Mouse (Mus musculus): ENCODE data around the gene Rtn4rl1. TPM values are rescaled to one million over a fixed set of nuclear protein-coding genes. Genes with fewer than 3 reads are reported as not detected.
A peak's percentile ranks its signal among the peaks of the same experiment; 100 is the strongest.

The Rtn4rl1 gene
- total and polyA plus RNA-seq, 2 experiments from 2014 or later = 11.0 to 15.6 TPM

- H3K4me1 ChIP-seq (ENCODE audit: insufficient read depth) = no peaks in the 10 kb centered on the region
- no peaks in the 10 kb centered on the region for H3K9me3 ChIP-seq (ENCODE audit: low read length)
- H3K27ac ChIP-seq (ENCODE audit: low read depth, low read length) = no peak overlapping the region
- no peak overlapping the region for H3K9ac ChIP-seq
- DNase-seq = no peak
- no peak for ATAC-seq
- peaks cover 10% of the 10 kb centered on the region; the same call in 1 of the 2 replicates for H3K36me3 ChIP-seq (ENCODE audit: insufficient read depth)
- no peak overlapping the region for H3K4me2 ChIP-seq (ENCODE audit: low read depth)
- H3K4me3 ChIP-seq (ENCODE audit: low read depth, low read length) = no peak overlapping the region
- 86% methylated on average over 18 of the region's 18 CpGs for WGBS
- no peak for TF ChIP-seq CTCF (IDR thresholded peaks at IDR 0.05; ENCODE audit: low read depth)
- H3K27me3 ChIP-seq (ENCODE audit: insufficient read depth, low read length) = no peaks in the 10 kb centered on the region
Measured at GRCm38 (mm10) chr11:75152603-75153557, 40.7 kb upstream of the Rtn4rl1 start.

GRCm38 (mm10) chr11:75154053-75154585, 39.5 kb upstream of the Rtn4rl1 start:
- Histone ChIP-seq H3K4me2 (ENCODE audit: low read depth) (no peak overlapping the region), H3K27me3 (ENCODE audit: insufficient read depth, low read length) (no peaks in the 10 kb centered on the region), H3K36me3 (ENCODE audit: insufficient read depth) (peaks cover 9% of the 10 kb centered on the region), H3K4me3 (ENCODE audit: low read depth, low read length) (no peak overlapping the region), H3K27ac (ENCODE audit: low read depth, low read length) (no peak overlapping the region), H3K4me1 (ENCODE audit: insufficient read depth) (no peaks in the 10 kb centered on the region), H3K9ac (no peak overlapping the region), H3K9me3 (ENCODE audit: low read length) (no peaks in the 10 kb centered on the region)
- WGBS = 73% methylated on average over 6 of the region's 6 CpGs
- ATAC-seq (no peak), DNase-seq (no peak)
- 0 out of 2 replicates have a peak, but pooled peaks have one; percentile 5 for TF ChIP-seq CTCF (IDR thresholded peaks at IDR 0.05; ENCODE audit: low read depth)

- no peaks in the 10 kb centered on the region for H3K9me3 ChIP-seq (ENCODE audit: low read length)
Measured at GRCm38 (mm10) chr11:75155985-75156384, 37.6 kb upstream of the Rtn4rl1 start.

GRCm38 (mm10) chr11:75156416-75156815, 37.2 kb upstream of the Rtn4rl1 start:
- H3K4me2 ChIP-seq (ENCODE audit: low read depth) = no peak overlapping the region
- DNase-seq = no peak

More at GRCm38 (mm10) chr11:75155985-75156384, 37.6 kb upstream of the Rtn4rl1 start:
- peaks cover 16% of the 10 kb centered on the region for H3K36me3 ChIP-seq (ENCODE audit: insufficient read depth)
- DNase-seq (no peak), ATAC-seq (no peak)
- WGBS = 77% methylated on average over 6 of the region's 6 CpGs
- H3K27ac ChIP-seq (ENCODE audit: low read depth, low read length) = no peak overlapping the region
- H3K4me1 ChIP-seq (ENCODE audit: insufficient read depth) = no peaks in the 10 kb centered on the region
- H3K4me2 ChIP-seq (ENCODE audit: low read depth) = no peak overlapping the region
- no peaks in the 10 kb centered on the region for H3K27me3 ChIP-seq (ENCODE audit: insufficient read depth, low read length)
- no peak for TF ChIP-seq CTCF (IDR thresholded peaks at IDR 0.05; ENCODE audit: low read depth)
- no peak overlapping the region for H3K4me3 ChIP-seq (ENCODE audit: low read depth, low read length)
- H3K9ac ChIP-seq = no peak overlapping the region

GRCm38 (mm10) chr11:75157037-75157436, 36.5 kb upstream of the Rtn4rl1 start:
- no peaks in the 10 kb centered on the region for H3K9me3 ChIP-seq (ENCODE audit: low read length)
- H3K27ac ChIP-seq (ENCODE audit: low read depth, low read length) = no peak overlapping the region
- H3K9ac ChIP-seq = no peak overlapping the region
- H3K4me2 ChIP-seq (ENCODE audit: low read depth) = no peak overlapping the region
- H3K36me3 ChIP-seq (ENCODE audit: insufficient read depth) = peaks cover 23% of the 10 kb centered on the region
- H3K4me3 ChIP-seq (ENCODE audit: low read depth, low read length) = no peak overlapping the region
- WGBS = 46% methylated on average over 4 of the region's 4 CpGs
- no peak for TF ChIP-seq CTCF (IDR thresholded peaks at IDR 0.05; ENCODE audit: low read depth)
- ATAC-seq (no peak), DNase-seq (no peak)
- no peaks in the 10 kb centered on the region for H3K4me1 ChIP-seq (ENCODE audit: insufficient read depth)
- no peaks in the 10 kb centered on the region for H3K27me3 ChIP-seq (ENCODE audit: insufficient read depth, low read length)

More at GRCm38 (mm10) chr11:75156416-75156815, 37.2 kb upstream of the Rtn4rl1 start:
- Histone ChIP-seq H3K9me3 (ENCODE audit: low read length) (no peaks in the 10 kb centered on the region), H3K27me3 (ENCODE audit: insufficient read depth, low read length) (no peaks in the 10 kb centered on the region), H3K9ac (no peak overlapping the region), H3K4me1 (ENCODE audit: insufficient read depth) (no peaks in the 10 kb centered on the region), H3K4me3 (ENCODE audit: low read depth, low read length) (no peak overlapping the region), H3K36me3 (ENCODE audit: insufficient read depth) (peaks cover 19% of the 10 kb centered on the region), H3K27ac (ENCODE audit: low read depth, low read length) (no peak overlapping the region)
- no peak for TF ChIP-seq CTCF (IDR thresholded peaks at IDR 0.05; ENCODE audit: low read depth)
- ATAC-seq = no peak
- 66% methylated on average over 5 of the region's 5 CpGs for WGBS

- no peak for TF ChIP-seq CTCF (IDR thresholded peaks at IDR 0.05; ENCODE audit: low read depth)
- H3K9ac ChIP-seq = no peak overlapping the region
- no peak overlapping the region for H3K27ac ChIP-seq (ENCODE audit: low read depth, low read length)
- H3K4me3 ChIP-seq (ENCODE audit: low read depth, low read length) = no peak overlapping the region
- no peaks in the 10 kb centered on the region for H3K27me3 ChIP-seq (ENCODE audit: insufficient read depth, low read length)
- ATAC-seq = no peak
- H3K4me2 ChIP-seq (ENCODE audit: low read depth) = no peak overlapping the region
- DNase-seq = no peak
- H3K4me1 ChIP-seq (ENCODE audit: insufficient read depth) = no peaks in the 10 kb centered on the region
- H3K9me3 ChIP-seq (ENCODE audit: low read length) = no peaks in the 10 kb centered on the region
- WGBS = 60% methylated on average over 2 of the region's 2 CpGs
- peaks cover 29% of the 10 kb centered on the region for H3K36me3 ChIP-seq (ENCODE audit: insufficient read depth)
Measured at GRCm38 (mm10) chr11:75157901-75158300, 35.7 kb upstream of the Rtn4rl1 start.

GRCm38 (mm10) chr11:75158432-75158831, 35.2 kb upstream of the Rtn4rl1 start:
- DNase-seq = no peak
- no peaks in the 10 kb centered on the region for H3K9me3 ChIP-seq (ENCODE audit: low read length)
- TF ChIP-seq CTCF (IDR thresholded peaks at IDR 0.05; ENCODE audit: low read depth) = no peak
- WGBS = 92% methylated on average over 14 of the region's 14 CpGs
- H3K9ac ChIP-seq = no peak overlapping the region
- H3K27ac ChIP-seq (ENCODE audit: low read depth, low read length) = no peak overlapping the region
- peaks cover 4% of the 10 kb centered on the region; the same call in 1 of the 2 replicates for H3K27me3 ChIP-seq (ENCODE audit: insufficient read depth, low read length)
- H3K4me2 ChIP-seq (ENCODE audit: low read depth) = no peak overlapping the region
- ATAC-seq = no peak
- no peak overlapping the region for H3K4me3 ChIP-seq (ENCODE audit: low read depth, low read length)
- no peaks in the 10 kb centered on the region for H3K4me1 ChIP-seq (ENCODE audit: insufficient read depth)
- peaks cover 35% of the 10 kb centered on the region for H3K36me3 ChIP-seq (ENCODE audit: insufficient read depth)

Data from forebrain, postnatal 0 days (tissue).